Mouse (Mus musculus): ENCODE results near the gene Tnip1. TPM values are rescaled to one million over a fixed set of nuclear protein-coding genes. Genes with fewer than 3 reads are reported as not detected.
"Not testable (repeated sequence)": the region's sequence is repeated elsewhere in the genome, so short reads cannot be mapped to it uniquely, and the experiment has no call there.

Gene Tnip1
- total RNA-seq, 2 experiments from 2014 or later: 29.7 to 32.3 TPM

DNA sequence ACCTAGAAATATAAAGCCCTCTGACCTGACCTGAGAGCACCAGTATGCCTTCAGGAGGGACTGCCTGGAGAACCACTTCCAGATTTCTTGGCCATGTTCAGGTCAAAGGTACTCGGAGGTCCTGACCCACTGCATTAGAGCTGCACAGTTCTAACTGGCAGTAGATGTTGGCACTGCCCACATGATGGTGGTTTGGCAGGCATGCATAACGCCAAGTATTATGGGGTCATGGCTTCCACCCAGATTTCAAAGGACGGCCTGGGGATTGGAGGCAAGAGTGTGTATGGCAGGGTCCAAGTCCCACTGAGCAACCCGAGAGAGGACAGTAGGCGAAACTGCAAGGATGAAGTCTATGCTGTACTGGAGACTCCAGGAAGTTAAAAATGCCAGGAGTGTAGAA, 48.9 kb downstream of the Tnip1 start:
- DNase-seq: no peak
- intact Hi-C loops (cut with DNase I): no loop called here

DNA sequence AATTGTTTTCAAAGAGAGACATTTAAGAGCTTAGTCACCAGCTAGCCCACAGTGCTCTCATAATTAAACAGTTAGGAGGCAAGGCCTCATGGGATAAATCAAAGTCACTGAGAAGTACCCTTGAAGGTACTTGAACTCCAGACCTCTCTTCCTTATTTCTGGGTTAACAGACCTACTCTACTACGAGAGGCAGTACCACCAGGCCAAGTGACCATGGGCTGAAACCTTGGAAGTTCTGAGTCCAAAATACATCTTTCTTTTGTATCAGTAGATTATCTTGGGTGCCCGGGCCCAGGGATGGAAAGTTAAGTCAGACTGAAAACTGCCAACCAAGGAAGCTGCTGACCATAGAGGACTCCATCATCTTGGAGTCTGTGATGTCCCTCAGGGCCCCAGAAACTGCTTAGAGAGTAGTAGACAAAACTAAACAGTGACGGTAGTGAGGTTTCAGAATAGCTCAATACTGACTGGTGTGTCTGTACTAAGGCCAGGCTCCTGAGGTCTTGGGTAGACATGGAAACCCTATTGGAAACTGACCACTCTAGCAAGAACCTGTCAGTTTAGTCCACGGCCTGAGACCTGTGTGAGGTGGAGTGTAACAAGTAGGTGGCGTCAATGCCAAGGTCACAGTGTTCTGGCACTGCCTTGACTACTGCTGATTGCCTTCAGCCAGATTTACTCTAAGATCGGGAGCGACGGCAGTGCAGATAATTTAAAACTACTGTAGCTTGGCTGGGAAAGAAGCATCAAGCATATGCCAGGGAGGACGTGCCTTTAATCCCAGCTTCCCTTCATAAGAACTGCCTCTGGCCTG, 50.0 kb downstream of the Tnip1 start:
- no peak for DNase-seq
- intact Hi-C loops (cut with DNase I): no loop called here

DNA sequence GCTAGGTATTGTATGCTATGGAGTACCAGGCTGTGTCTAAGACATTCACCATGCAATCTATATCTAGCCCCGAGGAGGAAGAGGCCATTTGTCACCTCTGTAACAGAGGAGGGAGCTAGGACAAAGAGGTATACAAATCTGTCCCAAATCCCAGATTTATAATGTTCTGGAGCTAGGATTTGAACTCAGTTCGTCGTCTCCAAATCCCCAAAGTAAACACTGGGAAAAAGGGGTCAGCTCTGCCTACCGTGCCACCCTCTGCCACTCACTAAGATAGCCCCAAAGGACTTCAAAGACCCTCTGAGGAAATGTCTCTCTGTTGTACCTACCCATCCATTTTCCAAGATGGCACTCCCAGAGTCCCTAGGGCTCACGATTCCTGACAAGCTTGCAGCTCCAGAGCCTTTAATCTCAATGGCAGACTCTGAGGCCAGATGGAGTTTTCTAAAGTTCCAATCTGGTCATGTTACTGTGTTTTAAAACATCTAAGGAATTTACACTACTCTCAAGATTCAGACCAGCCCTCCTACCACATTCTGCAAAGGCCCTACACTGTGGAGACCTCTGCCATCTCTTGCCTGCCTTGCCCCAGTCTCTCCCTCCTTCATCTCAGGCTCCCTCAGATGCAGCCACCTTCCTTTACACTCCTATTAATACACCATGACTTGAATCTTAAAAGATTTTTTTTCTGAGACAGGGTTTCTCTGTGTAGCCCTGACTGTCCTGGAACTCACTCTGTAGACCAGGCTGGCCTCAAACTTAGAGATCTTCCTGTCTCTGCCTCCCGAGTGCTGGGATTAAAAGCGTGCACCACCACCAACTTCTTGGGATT, 50.8 kb downstream of the Tnip1 start:
- intact Hi-C loops (cut with DNase I): no loop called here
- no peak for DNase-seq

DNA sequence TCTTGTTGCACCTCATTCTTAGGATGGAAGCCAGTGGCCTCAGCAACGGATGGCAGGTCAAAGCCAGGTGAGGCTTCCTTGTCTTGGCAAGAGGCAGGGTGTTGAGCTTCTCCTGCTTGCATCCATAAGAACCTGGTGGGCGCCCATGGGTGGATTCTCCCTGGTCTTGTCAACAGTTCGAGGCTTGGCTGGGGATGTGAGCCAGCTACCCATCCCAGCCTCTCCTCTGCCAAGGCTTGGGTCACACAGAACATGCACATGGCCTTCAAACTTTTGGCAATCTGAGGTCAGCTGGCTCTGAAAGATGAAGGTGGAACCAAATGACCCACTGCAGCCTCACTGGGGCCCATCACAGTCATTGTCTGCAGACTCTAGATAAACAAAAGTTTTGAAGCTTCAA, 51.5 kb downstream of the Tnip1 start:
- intact Hi-C loops (cut with DNase I): no loop called here
- DNase-seq: no peak

DNA sequence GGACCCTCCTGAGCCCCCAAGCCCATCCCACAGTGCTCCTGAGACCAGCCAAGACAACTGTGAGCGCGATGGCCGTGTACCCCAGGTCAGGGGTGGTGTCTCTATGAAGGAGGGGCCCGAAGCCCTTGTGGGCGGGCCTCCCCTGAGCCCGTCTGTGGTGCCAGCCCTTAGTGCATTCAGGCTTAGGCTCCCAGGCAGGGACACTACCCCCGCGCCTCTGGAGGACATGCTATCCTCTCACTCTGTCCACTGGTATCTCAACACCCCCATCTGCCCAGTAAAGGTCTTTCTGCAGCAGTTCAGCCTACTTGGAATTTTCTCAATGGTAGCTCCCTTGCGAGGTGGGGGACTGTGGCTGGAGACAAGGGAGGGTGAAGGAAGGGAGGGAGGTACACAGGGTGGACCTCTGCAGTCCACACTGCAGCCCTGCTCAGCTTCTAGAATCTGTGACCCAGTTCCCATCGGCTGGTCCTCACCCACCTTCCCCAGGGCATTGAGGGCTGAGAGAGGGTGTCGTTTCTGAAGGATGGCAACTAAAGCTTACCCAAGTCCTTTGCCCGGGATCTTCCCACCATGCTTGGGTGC, 52.5 kb downstream of the Tnip1 start:
- intact Hi-C loops (cut with DNase I): no loop called here
- DNase-seq: no peak

DNA sequence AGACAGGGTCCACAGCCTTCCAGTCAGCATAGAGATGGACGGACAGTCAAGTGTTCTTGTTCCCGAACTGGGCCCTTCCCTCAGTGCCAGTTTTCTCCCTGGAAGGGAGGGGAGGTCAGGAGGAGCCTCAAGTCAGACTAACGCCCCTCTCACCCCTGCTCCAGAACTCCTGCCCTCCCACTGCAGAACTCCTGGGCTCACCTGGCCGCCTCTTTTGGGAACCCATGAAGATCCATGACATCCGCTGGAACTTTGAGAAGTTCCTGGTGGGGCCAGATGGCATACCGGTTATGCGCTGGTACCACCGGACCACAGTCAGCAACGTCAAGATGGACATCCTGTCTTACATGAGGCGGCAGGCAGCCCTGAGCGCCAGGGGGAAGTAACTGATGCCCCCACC, 53.4 kb downstream of the Tnip1 start:
- no peak for DNase-seq
- intact Hi-C loops (cut with DNase I): no loop called here

DNA sequence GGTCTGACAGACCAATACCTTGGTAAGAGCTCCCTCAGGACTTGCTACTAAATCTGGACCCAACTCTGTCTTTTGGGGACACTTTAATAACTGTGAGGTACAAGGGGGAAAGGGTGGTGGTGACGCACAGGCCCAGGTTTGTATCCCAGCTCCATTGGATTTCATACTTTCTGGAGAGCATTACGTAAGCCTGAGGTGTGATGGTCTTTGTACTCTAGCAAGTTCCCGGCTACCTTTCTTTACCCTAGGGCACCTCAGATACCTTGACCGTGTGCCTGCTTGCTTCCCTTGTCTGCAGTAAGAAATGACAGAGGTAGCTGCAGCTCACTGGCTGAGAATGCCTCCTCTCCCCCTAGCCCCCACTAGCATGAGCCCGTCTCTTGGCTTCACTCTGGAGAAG, 55.5 kb downstream of the Tnip1 start:
- DNase-seq: no peak
- intact Hi-C loops (cut with DNase I): no loop called here

DNA sequence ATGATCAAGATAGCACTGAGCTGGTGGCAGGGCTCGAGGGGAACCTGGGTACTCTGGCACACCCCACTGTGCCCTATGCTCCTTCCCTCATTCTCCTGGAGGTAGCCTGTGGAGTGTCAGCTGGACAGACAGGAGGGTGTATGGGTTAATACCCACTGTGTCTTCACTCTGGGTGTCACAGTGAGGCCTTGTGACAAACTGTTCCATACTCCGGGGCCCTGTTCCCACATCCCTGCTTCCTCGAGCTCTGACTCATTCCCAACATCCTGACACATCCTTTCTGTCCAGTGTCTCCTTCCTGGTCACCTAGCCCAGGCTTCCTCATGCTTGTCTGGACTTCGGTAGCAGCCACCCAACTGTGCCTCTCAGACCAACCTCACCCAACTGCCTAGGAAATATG, 56.3 kb downstream of the Tnip1 start:
- DNase-seq: no peak
- intact Hi-C loops (cut with DNase I): no loop called here

DNA sequence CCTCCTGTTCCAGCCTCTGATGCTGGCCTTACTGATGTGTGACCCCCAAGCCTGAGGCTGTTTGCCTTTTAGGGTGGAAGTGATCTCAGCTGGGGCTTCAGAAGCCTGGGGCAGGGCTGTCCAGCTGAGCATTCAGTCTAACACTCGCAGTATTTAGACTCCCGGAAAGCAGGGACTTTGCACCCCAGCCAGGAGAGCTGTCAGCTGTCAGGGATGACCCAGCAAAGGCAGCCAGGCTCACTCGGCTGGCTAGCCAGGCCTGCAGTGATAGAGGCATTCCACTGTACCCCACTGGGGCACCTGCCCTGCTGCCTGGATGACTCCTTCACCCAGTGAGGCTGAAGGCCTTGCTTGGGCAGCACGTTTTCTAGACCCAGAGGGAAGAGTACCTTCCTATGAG, 56.8 kb downstream of the Tnip1 start:
- no peak for DNase-seq
- intact Hi-C loops (cut with DNase I): no loop called here

DNA sequence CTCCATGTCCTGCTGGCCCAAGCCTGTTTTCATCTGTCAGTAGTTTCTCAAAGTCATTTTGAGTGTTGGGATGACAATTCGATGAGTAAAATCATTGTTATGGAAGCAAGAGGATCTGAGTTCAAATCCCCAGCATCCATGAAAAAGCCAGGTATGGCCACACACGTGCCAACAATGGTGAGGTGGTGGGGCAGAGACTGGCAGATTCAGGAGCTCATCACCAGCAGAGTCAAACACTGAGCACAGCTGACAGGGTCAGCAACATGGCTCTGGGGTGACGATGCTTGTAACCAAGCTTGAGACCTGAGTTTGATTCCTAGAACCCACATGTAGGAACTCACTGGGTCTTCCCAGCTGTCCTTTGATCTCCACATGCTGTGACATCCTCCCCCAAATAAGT, 57.6 kb downstream of the Tnip1 start:
- DNase-seq: no peak
- intact Hi-C loops (cut with DNase I): no loop called here

DNA sequence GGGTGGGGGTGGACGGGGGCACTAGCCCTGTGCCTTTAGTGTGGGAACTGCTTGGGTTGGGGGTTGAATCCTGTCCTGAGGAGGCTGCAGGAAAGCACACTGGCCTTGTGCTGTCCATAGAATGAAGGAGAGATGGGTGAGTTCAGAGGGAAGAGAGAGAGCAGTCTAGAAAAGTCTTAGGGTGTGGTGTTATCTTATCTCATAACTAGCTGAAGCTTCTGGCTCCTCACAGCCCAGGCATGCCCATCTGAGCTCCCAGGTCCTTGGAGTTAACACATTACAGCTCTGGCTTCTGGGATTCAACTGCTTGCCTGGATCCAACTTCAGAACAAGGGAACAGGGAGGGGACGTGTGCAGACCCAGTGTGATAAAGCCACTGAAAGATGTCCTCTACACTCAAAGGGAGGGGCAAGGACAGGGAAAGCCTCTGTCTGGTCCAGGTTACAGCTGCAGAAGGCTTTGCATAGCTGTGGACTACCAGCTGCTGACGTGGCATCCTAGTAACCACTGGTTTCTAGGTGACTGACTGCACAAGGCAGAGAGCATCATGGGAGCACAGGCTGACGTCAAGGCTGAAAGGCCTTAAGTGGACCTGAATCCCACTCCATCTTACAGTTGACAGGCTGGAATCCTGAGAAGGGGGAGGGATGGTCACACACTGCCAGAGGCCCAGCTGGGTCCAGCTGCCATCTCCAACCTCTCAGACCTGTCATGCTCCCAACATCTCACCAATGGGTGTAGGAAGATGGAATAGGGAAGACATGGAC, 58.6 kb downstream of the Tnip1 start:
- intact Hi-C loops (cut with DNase I): no loop called here
- DNase-seq: no peak

DNA sequence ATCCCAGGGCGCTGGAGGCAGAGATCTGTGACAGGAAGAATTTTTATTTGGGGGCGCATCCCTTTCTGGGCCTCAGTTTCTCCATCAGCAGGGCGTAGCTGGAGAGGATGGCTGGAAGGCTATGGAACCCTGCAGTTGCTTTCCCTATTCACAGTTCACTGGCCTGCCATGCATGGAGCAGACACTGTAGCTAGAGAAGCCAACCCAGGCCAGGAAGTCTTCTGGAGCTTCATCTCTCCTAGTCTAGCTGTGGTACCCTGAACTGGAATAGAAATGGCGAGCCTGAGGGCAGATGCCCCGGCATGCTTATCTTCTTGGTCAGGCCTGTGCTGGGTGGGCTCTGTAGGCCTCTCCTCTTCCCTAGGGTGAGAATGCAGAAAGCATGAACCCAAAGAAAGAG, 59.4 kb downstream of the Tnip1 start:
- intact Hi-C loops (cut with DNase I): no loop called here
- DNase-seq: no peak

DNA sequence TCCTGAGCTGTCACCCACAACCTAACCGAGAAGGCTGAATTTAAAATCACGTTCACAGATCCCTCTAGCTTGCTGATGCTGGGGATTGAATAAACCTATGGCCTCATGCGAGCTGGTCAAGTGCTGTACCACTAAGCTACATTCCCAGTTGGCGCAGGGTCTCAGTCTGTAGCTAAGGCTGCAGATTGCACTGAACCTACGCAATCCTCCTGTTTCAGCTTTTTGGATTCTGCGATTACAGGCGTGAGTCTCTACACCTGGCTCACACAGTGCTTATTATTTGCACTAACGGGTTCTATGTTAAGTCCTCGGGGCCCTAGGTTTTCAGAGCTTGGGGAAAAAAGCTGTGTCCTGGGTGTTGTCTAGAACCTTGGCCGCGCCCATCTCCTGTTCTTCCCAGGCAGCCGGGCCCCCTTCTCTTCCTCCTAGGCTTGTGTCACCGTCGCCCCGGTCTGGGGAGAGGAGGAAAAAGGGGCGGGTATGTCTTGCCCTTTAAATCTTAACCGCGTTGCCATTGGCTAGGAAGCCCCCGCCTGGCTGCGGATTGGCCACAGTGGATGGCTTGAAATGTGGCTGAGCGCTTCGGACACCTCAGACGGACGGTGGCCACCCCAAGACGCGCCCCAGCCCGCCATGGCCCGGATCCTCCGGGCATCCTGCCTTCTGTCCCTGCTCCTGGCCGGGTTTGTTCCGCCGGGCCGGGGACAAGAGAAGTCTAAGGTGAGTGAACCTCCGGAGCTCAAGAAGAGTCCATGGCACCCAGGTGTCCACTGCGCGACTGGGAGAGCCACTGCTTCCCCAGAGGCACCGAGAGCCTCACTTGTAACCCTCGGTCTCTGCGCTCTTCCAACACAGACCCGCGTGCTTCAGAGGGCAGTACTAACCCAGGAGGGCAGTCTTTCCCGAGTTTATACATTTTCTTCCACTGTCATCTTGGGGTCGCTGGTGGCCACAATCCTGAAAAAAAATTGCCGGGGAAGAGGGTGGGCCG, 60.1 kb downstream of the Tnip1 start, which contains the start of gene Gpx3:
Gene Gpx3 (plus strand): TSS at position 121 of the 991 bp plus-strand sequence.
- peak; percentile 76 to 79 for DNase-seq
- intact Hi-C loops (cut with DNase I): no loop called here

DNA sequence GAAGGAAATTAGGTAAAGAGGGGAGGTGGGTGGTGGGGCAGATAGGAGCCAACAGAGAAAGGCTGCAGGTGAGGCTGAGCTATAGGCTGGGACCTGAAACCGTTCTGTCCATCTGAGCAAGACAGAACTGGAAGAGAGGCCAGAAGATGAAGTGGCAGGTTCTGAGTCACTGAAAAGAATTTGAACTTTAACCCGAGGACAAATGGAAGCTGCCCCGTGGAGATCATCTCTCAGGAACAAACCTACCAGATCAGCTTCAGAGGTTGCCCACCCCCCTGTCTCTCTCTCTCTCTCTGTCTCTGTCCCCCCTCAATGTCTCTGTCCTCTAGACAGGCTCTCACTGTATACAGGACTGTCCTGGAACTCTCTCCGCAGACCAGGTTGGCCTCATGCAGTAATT, 63.1 kb downstream of the Tnip1 start:
- no peak for DNase-seq
- intact Hi-C loops (cut with DNase I): no loop called here

DNA sequence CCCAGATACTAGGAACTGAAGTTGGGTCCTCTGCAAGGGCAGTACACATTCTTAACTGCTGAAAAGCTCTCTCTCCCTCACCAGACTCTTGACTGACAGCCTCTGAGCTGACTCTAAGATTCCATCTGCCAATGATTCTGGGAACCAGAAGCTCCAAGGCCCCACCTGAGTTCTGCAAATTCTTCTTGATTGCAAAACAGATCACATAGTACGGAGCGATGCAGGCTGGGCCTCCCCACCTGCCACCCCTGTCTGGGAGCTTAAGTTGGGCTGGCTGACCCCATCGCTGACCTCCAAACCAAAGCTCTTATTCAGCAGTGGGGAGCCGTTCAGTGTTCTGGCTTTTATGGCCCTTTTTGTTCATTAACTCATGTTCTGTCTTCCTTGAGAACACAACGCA, 65.2 kb downstream of the Tnip1 start:
- no peak for DNase-seq
- intact Hi-C loops (cut with DNase I): no loop called here

DNA sequence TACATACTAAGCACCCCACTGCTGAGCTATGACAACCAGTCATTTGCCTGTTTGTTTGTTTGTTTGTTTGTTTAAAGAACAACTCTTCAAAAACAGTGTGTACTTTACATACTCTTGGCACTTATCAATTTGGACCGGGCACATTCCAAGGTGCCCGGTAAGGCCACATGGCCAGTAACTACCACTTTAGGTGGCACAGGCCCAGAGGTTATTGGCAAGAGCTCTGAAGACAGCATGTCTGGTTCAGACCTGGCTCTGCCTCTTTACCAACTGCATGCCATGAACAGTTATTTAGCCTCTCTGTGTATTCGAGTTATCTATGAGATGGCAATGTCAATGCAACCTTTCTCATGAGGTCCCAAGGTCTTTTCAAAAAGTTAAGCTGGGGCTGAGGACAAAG, 66.1 kb downstream of the Tnip1 start:
- intact Hi-C loops (cut with DNase I); DNase-seq: not testable (repeated sequence)

DNA sequence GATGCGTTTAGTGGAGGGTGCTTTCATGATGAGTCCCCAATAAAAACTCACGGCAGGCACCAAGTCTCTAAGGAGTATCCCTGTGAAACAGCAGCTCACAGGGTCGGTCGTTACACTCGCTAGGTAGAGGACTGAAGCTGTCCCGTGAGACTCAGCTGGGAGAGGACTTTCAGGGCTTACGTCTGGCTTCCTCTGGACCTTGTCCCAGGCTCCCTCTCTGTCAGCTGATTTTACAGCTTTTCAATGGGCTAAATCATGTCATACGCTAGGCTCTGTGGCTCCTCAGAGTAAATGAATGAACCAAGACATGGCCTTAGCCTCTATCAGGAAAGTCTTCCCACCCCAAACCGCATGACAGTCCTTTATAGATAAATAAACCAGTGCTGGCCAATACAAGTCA, 68.1 kb downstream of the Tnip1 start:
- DNase-seq: no peak
- intact Hi-C loops (cut with DNase I): no loop called here

DNA sequence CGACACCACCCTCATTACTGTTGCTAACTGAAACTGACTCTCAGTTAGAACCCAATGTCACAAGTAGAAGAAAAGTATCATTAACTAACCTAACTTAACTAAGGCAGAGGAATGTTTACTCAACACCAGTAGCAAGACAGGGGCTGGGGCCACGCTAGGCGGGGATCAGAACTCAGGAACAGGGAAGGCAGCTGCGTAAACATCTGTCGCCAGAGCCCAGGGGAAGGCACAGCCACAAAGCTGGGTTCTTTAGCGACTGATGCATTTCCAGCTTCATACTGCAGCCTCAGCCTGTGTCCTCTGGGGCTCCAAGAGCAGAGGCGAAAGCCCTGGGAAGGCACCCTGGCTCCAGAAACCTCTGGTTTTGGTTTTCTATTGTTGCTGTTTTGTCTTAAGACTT, 70.6 kb downstream of the Tnip1 start:
- intact Hi-C loops (cut with DNase I): no loop called here
- no peak for DNase-seq

DNA sequence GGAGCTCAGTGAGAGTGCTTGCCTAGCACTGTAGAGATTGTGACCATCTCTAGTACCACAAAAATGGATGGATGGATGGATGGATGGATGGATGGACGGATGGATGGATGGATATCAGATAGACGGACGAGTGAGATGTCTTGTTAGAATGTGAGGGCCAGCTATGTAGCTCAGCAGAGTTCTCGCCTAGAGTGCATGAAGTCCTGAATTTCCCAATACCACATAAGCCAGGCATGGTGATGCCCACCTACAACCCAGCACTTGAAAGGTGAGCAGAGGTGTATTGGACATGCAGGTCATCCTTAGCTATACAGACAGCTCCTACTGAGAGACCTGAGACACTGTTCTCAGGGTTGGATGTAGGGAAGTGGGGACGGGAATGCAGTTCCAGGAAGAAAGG, 71.4 kb downstream of the Tnip1 start:
- no peak for DNase-seq
- intact Hi-C loops (cut with DNase I): no loop called here

DNA sequence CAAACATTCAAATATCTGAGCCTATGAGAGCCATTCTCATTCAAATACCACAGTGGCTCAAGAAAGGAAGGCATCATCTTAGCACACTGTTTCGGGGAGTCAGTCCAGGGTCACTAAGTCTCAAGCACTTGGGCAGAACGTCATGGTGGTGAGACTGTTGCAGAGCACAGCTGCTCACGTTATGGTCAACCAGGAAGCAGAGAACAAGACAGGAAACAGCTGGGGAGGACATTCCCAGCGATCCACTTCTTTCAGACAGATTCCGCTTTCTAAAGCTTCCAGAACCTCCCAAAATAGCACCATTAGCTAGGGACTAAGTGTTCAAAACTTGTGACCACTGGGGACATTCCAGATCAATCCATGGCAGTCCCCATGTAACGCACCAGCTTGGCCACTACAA, 74.8 kb downstream of the Tnip1 start:
- intact Hi-C loops (cut with DNase I): no loop called here
- no peak for DNase-seq
